Mouse (Mus musculus) B cell, adult 67 days (primary cell): ENCODE measurements around the gene Cnpy3. TPM values are rescaled to one million over a fixed set of nuclear protein-coding genes. Genes with fewer than 3 reads are reported as not detected.

ENCODE experiments used
- total RNA-seq, 2 experiments: library from RNA; stranded (reverse); gene quantifications; 4 replicates each; pipeline ENCODE4 v1.2.4; 2023

The Cnpy3 gene
- total RNA-seq = 100 to 1,000 TPM; 135 to 141 TPM

GRCm38 (mm10) chr17:46751794-46752556, at the start of gene Cnpy3:
Cnpy3 (minus strand) TSS chr17:46752214.

GRCm38 (mm10) chr17:46782341-46783221, 30.6 kb upstream of the Cnpy3 start, which contains the start of gene Rpl7l1:
Rpl7l1 (minus strand) TSS chr17:46782672.

DNA sequence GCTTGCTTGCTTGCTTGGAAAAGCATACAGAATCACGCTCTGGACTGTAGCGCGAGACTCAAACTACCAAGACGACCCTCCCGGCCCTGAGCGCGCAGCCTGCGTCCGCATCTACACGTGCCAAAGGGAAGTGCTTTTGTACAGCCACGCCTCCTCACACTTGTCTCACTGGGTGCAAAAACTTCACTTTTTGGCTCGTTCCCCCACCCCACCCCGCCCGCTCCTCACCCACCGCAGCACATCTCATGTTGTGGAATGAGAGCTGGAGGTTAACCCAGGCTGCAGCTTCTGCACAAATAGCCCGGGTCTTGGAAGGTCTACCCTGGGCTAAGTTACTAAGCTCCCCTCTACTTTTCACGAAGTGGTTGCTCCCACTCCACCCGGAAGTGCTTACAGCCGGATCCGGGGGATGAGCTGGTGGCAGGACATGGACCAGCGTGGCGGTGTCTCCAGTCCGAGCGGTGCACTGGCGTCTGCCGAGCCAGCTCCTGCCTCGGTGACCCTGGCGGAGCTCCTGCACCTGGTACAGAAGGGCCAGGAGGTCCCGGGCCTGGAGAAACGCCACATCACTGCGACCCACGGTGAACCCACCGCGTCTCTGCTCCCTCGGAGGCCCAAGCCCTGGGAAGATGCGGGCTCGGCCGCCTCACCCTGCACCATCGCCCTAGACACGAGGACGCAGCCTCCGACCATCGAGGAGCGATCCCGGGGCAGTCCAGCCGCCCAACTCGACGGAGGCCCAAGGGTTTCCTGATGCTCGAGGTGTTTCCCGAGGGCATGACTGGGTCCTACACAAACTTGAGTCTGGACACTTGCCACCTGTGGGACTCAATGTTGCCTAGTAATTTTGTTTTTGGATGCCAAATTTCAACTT, 20.6 kb upstream of the Cnpy3 start, which contains the start of gene 2310039H08Rik:
Gene 2310039H08Rik (plus strand): TSS at position 232 of the 874 bp plus-strand sequence.

DNA sequence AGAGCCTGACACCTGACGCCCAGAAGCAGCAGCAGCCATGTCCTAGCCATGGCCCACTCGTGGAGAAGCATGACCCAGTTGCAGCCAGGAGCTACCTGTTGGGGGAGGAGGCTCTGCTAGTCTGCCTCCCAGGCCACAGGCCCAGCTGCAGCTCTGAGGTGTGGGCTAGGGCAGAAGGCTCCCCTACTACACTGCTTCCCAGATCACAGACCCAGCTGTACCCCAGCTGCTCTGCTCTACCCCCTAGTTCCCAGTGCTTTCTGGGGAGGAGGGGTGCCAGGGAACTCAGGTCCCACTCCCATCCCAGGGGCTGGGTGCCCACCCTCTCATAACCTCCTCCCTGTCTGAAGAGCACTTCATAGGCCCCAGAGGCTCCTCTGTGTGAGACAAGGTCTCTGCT, 11.5 kb upstream of the Cnpy3 start, which contains the start of gene Ptcra:
Gene Ptcra (minus strand): TSS at position 169 of the 400 bp plus-strand sequence.

DNA sequence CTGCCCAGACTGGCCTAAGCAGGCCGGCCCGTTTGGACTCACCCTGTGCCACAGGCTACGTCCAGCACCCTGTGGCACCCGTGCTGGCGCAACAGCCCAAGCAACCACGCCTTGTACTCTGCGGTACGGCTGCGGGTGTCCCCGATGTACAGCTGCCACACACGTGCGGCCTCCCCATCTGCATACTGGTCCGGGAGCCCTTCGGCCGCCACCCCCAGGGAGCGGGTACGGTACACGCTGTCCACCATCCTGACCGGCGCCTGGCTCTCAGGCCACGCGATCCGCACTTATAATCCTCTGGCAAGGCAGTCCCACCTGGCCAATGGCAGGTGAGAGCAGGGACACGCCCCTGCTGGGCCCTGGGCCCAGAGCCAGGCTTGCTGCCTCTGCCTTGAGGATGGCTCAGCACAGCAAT, 23.1 kb downstream of the Cnpy3 start, which contains the start of gene Gnmt:
Gene Gnmt (minus strand): TSS at position 265 of the 415 bp plus-strand sequence.

GRCm38 (mm10) chr17:46710959-46711597, 40.9 kb downstream of the Cnpy3 start, which contains the start of gene Pex6:
Pex6 (plus strand) TSS chr17:46711463.

GRCm38 (mm10) chr17:46704887-46705835, 46.9 kb downstream of the Cnpy3 start, which contains the start of gene Ppp2r5d:
Ppp2r5d (minus strand) TSS chr17:46705111.

Other genes starting within 250 kb of the Cnpy3 start
- 10 to 100 TPM; 19.9 to 21.4 TPM for gene Cul9, start 205.8 kb downstream of the Cnpy3 start, total RNA-seq
- gene Srf, start 196.0 kb downstream of the Cnpy3 start, total RNA-seq = 10 to 100 TPM; 84.9 to 85.5 TPM
- gene Ptk7, start 122.7 kb downstream of the Cnpy3 start, total RNA-seq = under 1 TPM in 1 of 2 experiments, not detected in 1; 0.15 TPM
- 10 to 100 TPM; 20.3 to 21.3 TPM for gene Klc4, start 106.2 kb downstream of the Cnpy3 start, total RNA-seq
- 10 to 100 TPM; 31.3 to 41.2 TPM for gene Mrpl2, start 106.0 kb downstream of the Cnpy3 start, total RNA-seq
- gene Cul7, start 101.9 kb downstream of the Cnpy3 start, total RNA-seq = 10 to 100 TPM in 1 of 2 experiments, 1 to 10 TPM in 1; 8.5 to 10.4 TPM
- gene Rrp36, start 77.9 kb downstream of the Cnpy3 start, total RNA-seq = 10 to 100 TPM; 22.2 to 28.0 TPM
- 10 to 100 TPM; 55.1 to 57.7 TPM for gene Mea1, start 73.4 kb downstream of the Cnpy3 start, total RNA-seq
- gene Klhdc3, start 71.3 kb downstream of the Cnpy3 start, total RNA-seq = 10 to 100 TPM; 51.1 to 51.6 TPM
- 10 to 100 TPM; 36.6 to 39.9 TPM for gene Ppp2r5d, start 47.1 kb downstream of the Cnpy3 start, total RNA-seq
- 10 to 100 TPM; 37.4 to 42.4 TPM for gene Pex6, start 40.8 kb downstream of the Cnpy3 start, total RNA-seq
- gene Gnmt, start 23.0 kb downstream of the Cnpy3 start, total RNA-seq = 1 to 10 TPM; 7.4 to 9.9 TPM
- gene Ptcra, start 11.5 kb upstream of the Cnpy3 start, total RNA-seq = not detected
- gene 2310039H08Rik, start 20.4 kb upstream of the Cnpy3 start, total RNA-seq = 10 to 100 TPM; 13.1 to 15.2 TPM
- gene Rpl7l1, start 30.5 kb upstream of the Cnpy3 start, total RNA-seq = 10 to 100 TPM; 78.8 to 80.1 TPM
- gene Bicral, start 106.3 kb upstream of the Cnpy3 start, total RNA-seq = 100 to 1,000 TPM; 106 to 133 TPM
- gene Tbcc, start 138.5 kb upstream of the Cnpy3 start, total RNA-seq = 10 to 100 TPM; 12.6 to 17.2 TPM
- not detected for gene Prph2, start 158.2 kb upstream of the Cnpy3 start, total RNA-seq